Mouse (Mus musculus) heart, postnatal 4 days (tissue): ENCODE data around the gene Rad51d. TPM values are rescaled to one million over a fixed set of nuclear protein-coding genes. Genes with fewer than 3 reads are reported as not detected.
A peak's percentile ranks its signal among the peaks of the same experiment; 100 is the strongest.
"Not testable (repeated sequence)": the region's sequence is repeated elsewhere in the genome, so short reads cannot be mapped to it uniquely, and the experiment has no call there.

Source experiments
- DNase-seq: peaks from one replicate; pipeline ENCODE4 v3.0.0; 2021
- total RNA-seq, 2 experiments: library from RNA; stranded (reverse); gene quantifications; 2 replicates each; pipeline ENCODE4 v1.2.3; 2021

The Rad51d gene
- total RNA-seq: 10 to 100 TPM; 10.2 to 11.0 TPM

DNA sequence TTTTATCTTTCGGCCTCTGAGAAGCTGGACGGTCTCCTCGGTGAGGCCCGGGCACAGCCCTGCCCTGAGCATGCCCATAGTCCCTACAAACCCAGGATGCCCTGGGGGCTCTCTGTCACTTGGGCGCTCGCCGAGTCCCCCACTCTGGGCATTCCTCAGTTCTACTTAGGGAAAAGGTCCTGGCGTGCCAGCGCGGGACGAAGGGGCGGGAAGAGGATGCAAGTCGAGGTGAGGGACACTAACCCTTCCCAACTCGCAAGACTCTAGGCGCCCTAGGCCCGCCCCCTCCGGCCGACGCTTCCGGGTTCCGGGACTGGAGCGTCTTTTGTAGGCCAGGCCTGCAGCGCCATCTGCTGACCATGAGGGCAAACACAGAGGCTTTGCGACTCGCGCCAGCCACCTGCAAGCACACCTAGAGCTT is at the start of gene Rad51d:
TSS of gene Rad51d (minus strand) at position 273 of the 421 bp plus-strand sequence.
- peak; percentile 97 for DNase-seq

- DNase-seq: no peak
Measured at GRCm38 (mm10) chr11:82933186-82933585, 42.8 kb upstream of the Rad51d start.

DNA sequence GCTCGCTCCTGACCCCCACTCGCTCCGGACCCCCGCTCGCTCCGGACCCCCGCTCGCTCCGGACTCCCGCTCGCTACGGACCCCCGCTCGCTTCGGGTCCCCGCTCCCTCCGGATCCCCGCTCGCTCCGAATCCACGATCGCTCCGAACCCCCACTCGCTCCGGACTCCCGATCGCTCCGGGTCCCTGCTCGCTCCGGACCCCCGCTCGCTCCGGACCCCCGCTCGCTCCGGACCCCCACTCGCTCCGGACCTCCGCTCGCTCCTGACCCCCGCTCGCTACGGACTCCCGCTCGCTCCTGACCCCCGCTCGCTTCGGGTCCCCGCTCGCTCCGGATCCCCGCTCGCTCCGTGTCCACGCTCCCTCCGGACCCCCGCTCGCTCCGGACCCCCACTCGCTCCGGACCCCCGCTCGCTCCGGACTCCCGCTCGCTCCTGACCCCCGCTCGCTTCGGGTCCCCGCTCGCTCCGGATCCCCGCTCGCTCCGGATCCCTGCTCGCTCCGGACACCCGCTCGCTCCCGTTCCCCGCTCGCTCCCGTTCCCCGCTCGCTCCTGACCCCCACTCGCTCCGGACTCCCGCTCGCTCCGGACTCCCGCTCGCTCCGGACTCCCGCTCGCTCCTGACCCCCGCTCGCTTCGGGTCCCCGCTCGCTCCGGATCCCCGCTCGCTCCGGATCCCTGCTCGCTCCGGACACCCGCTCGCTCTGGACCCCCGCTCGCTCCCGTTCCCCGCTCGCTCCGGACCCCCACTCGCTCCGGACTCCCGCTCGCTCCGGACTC is 41.4 kb upstream of the Rad51d start:
- not testable (repeated sequence) for DNase-seq

- DNase-seq: not testable (repeated sequence)
Measured at GRCm38 (mm10) chr11:82931161-82931560, 40.7 kb upstream of the Rad51d start.

- DNase-seq: not testable (repeated sequence)
Measured at GRCm38 (mm10) chr11:82930391-82930955, 40.1 kb upstream of the Rad51d start.

GRCm38 (mm10) chr11:82929633-82929950 is 39.2 kb upstream of the Rad51d start:
- no peak for DNase-seq

DNA sequence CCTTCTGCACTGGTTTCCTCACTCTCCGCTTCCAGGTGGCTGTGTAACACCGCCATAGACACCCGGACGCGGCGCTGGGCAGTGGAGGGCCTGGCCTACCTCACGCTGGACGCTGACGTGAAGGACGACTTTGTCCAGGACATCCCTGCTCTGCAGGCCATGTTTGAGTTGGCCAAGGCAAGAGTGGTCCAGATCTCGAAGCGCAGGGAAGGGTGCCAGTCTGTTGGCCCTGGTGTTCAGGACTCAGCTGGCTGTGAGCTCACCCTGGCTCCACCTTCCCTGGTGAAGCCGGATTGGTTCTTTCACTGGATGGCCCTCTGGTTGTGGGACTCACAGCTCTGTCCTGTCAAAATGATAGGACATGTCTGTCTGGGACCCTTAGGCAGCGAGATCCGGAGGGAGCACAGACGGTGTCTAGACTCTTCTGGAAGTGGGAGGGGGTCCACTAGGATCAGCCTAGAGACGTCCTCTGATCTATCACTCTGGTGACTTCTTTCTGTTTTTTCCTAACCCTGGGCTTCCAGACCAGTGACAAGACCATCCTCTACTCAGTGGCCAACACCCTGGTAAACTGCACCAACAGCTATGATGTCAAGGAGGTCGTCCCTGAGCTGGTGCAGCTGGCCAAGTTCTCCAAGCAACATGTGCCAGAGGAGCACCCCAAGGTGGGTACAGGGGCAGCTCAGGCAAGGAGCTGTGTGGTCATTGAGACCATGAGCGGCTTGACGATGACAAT is 38.7 kb upstream of the Rad51d start:
- DNase-seq: no peak

DNA sequence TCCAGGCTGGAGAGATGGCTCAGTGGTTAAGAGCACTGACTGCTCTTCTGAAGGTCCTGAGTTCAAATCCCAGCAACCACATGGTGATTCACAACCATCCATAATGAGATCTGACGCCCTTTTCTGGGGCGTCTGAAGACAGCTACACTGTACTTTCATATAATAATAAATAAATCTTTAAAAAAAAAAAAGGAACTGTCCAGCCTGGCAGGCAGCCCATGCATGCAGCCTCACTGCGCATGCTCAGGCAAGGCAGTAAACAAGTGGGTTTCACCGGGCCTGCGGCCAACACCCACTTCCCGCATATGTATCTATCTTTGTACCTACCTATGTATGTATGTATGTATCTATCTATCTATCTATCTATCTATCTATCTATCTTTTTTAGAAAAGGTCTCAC is 33.5 kb upstream of the Rad51d start:
- DNase-seq: not testable (repeated sequence)

DNA sequence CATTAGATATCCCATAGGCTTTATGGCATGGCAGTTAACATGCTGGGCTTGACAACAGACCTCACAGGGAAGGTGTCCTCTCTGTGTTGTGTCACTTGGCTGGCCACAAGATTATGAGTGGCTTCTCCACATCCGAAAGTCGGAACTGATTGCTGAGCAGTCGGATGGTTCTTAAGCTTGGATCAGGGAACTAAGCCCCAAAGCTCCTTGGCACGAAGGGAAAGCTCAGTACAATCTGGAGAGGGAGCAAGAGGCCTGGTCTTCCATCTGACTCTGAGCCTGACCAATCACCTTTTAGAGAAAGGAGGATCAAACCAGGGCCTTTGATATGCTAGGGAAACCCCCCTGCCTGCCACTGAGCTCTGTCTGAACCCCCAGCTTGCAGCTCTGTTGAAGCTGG is 31.3 kb upstream of the Rad51d start:
- DNase-seq: no peak

GRCm38 (mm10) chr11:82920768-82921167 is 30.4 kb upstream of the Rad51d start:
- DNase-seq: no peak

- DNase-seq: peak; percentile 86
Measured at GRCm38 (mm10) chr11:82914711-82915352, 24.4 kb upstream of the Rad51d start.

GRCm38 (mm10) chr11:82910679-82911389 is 20.4 kb upstream of the Rad51d start:
- peak; percentile 80 for DNase-seq

DNA sequence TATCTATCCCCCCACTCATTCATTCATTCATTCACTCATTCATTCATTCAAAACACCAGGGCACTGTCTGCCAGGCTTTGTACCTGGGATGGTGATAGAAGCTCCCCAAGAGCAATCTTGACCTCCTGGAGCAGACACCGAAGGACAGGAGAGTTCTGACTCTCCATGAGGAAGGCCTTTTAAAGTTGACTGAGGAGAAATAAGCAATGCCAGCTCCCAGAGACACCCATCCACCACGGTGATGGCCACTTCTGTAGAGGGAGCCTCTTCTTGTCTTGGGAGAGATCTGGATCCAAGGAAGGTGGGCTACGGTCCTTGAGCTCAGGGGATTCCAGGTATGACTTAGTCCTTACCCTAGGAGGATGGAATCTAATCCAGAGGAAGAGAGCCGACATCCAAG is 19.8 kb upstream of the Rad51d start, which contains the start of gene Unc45b:
TSS of gene Unc45b (plus strand) at position 301 of the 400 bp plus-strand sequence.
- no peak for DNase-seq

- no peak for DNase-seq
Measured at GRCm38 (mm10) chr11:82908608-82908989, 18.2 kb upstream of the Rad51d start.

- peak; percentile 98 for DNase-seq
Measured at GRCm38 (mm10) chr11:82907651-82908607, 17.5 kb upstream of the Rad51d start, which contains the start of gene Nle1. Gene Nle1, minus strand, starts transcription at chr11:82908411.

DNA sequence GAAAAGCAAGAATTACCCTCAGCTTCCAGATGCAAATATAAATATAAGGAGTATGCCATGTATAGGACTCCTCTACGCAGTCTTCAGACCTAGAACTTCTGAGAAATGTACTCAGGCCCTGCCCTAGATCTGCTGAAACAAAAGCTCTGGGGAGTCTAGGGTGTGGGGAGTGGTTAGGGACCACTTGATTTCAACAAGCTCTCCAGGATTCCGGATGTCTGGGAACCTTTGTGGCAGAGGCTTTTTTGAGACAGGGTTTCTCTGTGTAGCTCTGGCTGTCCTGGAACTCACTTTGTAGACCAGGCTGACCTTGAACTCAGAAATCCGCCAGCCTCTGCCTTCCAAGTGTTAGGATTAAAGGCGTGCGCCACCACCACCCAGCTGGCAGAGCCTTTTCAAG is 15.4 kb upstream of the Rad51d start:
- DNase-seq: no peak

GRCm38 (mm10) chr11:82904952-82905351 is 14.5 kb upstream of the Rad51d start:
- no peak for DNase-seq

DNA sequence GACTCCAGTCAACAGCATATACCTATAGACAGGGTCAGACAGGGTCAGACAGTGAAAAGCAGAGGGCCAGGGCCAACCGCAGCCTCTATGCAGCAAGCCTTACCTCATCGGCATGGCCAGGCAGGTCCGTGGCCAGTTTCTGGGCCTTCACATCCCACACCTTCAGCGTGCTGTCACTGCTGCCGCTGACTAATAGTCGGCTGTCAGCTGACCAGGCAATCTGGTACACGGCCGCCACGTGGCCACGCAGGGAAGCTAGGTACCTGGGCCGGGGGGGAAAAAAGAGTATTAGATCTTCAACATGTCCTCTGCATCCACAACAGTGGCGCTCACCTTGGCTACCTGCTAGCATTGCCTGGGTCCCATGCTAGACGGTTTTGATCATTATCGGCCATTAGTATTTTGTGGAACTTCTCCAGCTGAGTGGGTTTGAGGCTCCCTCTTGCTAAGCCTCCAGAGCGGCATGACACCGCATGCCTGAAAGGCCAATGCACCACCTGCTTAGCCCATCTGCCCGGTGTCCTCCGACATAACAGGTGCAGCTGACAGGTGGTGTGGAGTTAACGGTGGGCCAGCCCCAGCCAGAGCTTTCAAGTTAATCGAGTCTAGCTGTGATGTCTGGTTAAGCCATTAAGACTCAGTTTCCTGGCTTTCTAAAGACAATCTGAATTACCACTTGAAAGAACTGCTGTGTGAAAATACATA is 11.3 kb upstream of the Rad51d start:
- no peak for DNase-seq

DNA sequence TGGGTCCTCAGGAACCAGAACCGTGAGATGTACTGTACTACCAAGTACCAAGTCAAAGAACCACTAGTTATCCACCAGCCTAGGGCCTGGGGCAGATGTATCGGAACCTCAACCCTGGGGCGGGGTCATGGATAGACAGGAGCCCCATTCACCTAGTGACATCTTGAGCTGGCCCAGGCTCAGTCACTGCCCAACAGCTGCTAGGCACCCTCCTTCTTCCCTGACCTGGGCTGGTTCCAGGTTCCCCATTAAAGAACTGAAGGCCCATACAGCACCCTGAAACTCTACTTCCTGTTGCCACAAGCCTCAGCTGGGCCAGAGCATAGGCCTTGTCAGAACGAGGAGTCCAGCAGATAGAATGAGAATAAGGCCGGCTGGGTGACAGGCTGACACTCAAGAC is 9.3 kb upstream of the Rad51d start:
- no peak for DNase-seq

- no peak for DNase-seq
Measured at GRCm38 (mm10) chr11:82897478-82897877, 7.1 kb upstream of the Rad51d start.
